Mouse (Mus musculus) G1E (cell line): Measurements from ENCODE around the gene Tmem100. TPM values are rescaled to one million over a fixed set of nuclear protein-coding genes. Genes with fewer than 3 reads are reported as not detected.

ENCODE experiments used
- ATAC-seq: 2 replicates; pipeline ENCODE4 v1.8.0; 2016; ENCODE audit warnings: mild to moderate bottlenecking; ENCODE audit not compliant: insufficient number of reproducible peaks, poor library complexity, low FRiP score, severe bottlenecking; ENCODE audit errors: extremely low read depth
- DNase-seq: peaks from one replicate; pipeline ENCODE4 v3.0.0; 2012; ENCODE audit warnings: low spot score
- H3K27me3 ChIP-seq: 2 replicates; pipeline ENCODE4 v1.6.1; 2012; ENCODE audit warnings: mild to moderate bottlenecking, low read length, inconsistent platforms; ENCODE audit not compliant: insufficient read depth
- H3K36me3 ChIP-seq: replicated peaks from 2 replicates; pipeline ENCODE3; 2012; ENCODE audit warnings: mild to moderate bottlenecking, inconsistent platforms
- H3K4me1 ChIP-seq: 2 replicates; pipeline ENCODE4 v1.6.1; 2012; ENCODE audit warnings: low read depth, low read length, inconsistent platforms, mixed read lengths; ENCODE audit not compliant: insufficient read depth
- H3K4me3 ChIP-seq: 2 replicates; pipeline ENCODE4 v1.5.1; 2012; ENCODE audit warnings: low read depth, mild to moderate bottlenecking, inconsistent platforms, low read length, moderate library complexity, mixed read lengths
- H3K9me3 ChIP-seq: replicated peaks from 2 replicates; pipeline ENCODE4 v1.6.1; 2012; ENCODE audit warnings: inconsistent platforms
- CTCF ChIP-seq: IDR thresholded peaks from 2 replicates; pipeline ENCODE4 v1.5.1; 2012; ENCODE audit warnings: low read depth, low read length, inconsistent platforms, mixed read lengths
- GATA1 ChIP-seq: IDR thresholded peaks from 2 replicates; pipeline ENCODE4 v1.6.1; 2012; ENCODE audit warnings: borderline replicate concordance, low read length, inconsistent platforms, mixed read lengths
- GATA2 ChIP-seq: IDR thresholded peaks from 2 replicates; pipeline ENCODE4 v1.6.1; 2012; ENCODE audit warnings: low read depth, low read length, inconsistent platforms, borderline replicate concordance
- POLR2AphosphoS5 ChIP-seq: IDR thresholded peaks from 2 replicates; pipeline ENCODE4 v1.6.1; 2012; ENCODE audit warnings: low read depth, low read length, inconsistent platforms; ENCODE audit not compliant: insufficient replicate concordance
- TAL1 ChIP-seq: conservative IDR thresholded peaks from 2 replicates; pipeline ENCODE4 v1.6.1; 2012; ENCODE audit warnings: low read depth, low read length, inconsistent platforms, mixed read lengths
- polyA plus RNA-seq: library from polyadenylated mRNA; stranded (reverse); fragments of >175 nt; gene quantifications from 2 replicates; pipeline ENCODE4 v1.2.3, GENCODE M21; 2012
- total RNA-seq, 2 experiments: library from RNA; stranded (forward) in 1 of 2; stranded (reverse) in 1 of 2; fragments of 200-1000 nt in 1 of 2; fragments of >200 nt in 1 of 2; fragmentation: Nextera tagmentation in 1 of 2; gene quantifications; 2 replicates each; pipeline ENCODE4 v1.2.3; 2014 to 2017

Gene Tmem100
- total and polyA plus RNA-seq, 3 experiments: 0.17 to 6.3 (median 0.87) TPM

DNA sequence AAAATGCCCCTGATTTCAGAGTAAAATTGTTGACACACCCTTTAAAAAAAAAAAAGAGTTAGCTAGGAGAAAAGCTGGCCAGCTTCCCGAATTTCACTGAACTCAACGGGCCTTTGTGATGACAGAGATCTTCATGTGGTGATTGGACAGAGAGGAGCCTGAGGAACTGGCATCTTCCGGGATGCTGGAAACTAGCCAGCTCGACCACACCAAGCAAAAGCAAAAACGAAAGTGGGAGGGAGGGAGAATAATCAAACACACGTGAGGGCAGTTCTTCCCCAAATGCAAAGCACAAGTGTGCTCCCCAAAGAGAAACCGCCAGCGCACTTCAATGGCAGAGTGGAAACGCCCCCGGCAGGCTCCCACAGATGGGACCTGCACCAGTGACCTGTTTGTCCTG is 794 bp upstream of the Tmem100 start:
- Histone ChIP-seq H3K4me3 (no peak overlapping the region), H3K27me3 (peaks cover 9% of the 10 kb centered on the region), H3K9me3 (peaks cover 25% of the 10 kb centered on the region), H3K36me3 (no peaks in the 10 kb centered on the region), H3K4me1 (peaks cover 4% of the 10 kb centered on the region)
- ATAC-seq (no peak), DNase-seq (no peak)
- TF ChIP-seq GATA1: no peak
- TF ChIP-seq CTCF: no peak
- TF ChIP-seq GATA2: no peak
- TF ChIP-seq TAL1: no peak
- TF ChIP-seq POLR2AphosphoS5: no peak

GRCm38 (mm10) chr11:90030557-90030956 is 409 bp downstream of the Tmem100 start:
- TF ChIP-seq TAL1 (no peak), CTCF (no peak), POLR2AphosphoS5 (no peak), GATA2 (no peak), GATA1 (no peak)
- H3K27me3 ChIP-seq: peaks cover 9% of the 10 kb centered on the region
- no peaks in the 10 kb centered on the region for H3K36me3 ChIP-seq
- no peak overlapping the region for H3K4me3 ChIP-seq
- ATAC-seq (peak; percentile 43; the same call in 1 of the 2 replicates), DNase-seq (no peak)
- peaks cover 12% of the 10 kb centered on the region for H3K4me1 ChIP-seq
- peaks cover 24% of the 10 kb centered on the region for H3K9me3 ChIP-seq

DNA sequence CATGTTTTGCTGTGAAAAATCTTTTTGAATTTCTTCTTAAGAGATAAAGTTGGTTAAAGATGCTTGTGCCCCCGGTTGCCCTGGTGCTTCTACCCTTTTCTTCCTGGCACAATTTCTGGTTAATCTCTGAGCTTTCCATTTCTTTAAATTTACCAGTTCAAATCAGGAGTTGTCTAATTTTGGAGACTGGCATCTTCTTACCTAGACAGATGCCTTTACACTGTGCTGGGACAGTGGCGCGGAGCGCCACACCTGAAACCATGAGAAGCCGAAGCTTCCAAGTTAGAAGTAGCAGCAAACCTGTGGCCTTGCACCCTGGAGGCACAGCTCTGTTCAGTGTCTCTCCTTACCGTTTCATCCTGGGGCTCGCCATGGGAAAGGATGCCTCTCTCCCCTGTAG is 928 bp downstream of the Tmem100 start:
- peaks cover 12% of the 10 kb centered on the region for H3K4me1 ChIP-seq
- no peak for ATAC-seq
- H3K27me3 ChIP-seq: peaks cover 9% of the 10 kb centered on the region
- no peak overlapping the region for H3K4me3 ChIP-seq
- no peak for TF ChIP-seq GATA2
- TF ChIP-seq GATA1: no peak
- no peak for TF ChIP-seq TAL1
- TF ChIP-seq POLR2AphosphoS5: no peak
- no peak for TF ChIP-seq CTCF
- H3K9me3 ChIP-seq: peaks cover 19% of the 10 kb centered on the region
- DNase-seq: no peak
- H3K36me3 ChIP-seq: no peaks in the 10 kb centered on the region

DNA sequence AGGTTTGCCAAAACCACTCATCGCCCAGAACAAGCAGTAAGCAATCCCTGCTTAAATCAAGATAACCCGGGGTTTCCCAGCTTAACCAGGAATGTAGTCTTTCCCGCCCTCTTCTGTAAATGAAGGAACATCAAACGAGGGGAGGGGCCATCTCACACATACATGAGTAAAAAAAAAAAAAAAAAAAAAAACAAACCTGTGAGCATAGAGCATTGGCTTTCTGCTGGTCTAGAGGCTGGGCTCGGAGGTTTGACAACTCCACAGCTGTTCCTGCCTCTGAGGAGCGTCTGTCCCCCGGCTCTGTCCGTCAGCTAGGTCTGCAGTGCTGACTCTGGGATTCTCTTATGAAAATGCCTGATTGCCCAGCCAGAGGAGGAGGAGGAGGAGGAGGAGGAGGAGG is 2.7 kb downstream of the Tmem100 start:
- Histone ChIP-seq H3K9me3 (peaks cover 19% of the 10 kb centered on the region), H3K4me1 (peaks cover 12% of the 10 kb centered on the region), H3K27me3 (peaks cover 9% of the 10 kb centered on the region), H3K4me3 (no peak overlapping the region), H3K36me3 (no peaks in the 10 kb centered on the region)
- TF ChIP-seq GATA2: no peak
- no peak for TF ChIP-seq POLR2AphosphoS5
- no peak for TF ChIP-seq CTCF
- no peak for TF ChIP-seq TAL1
- TF ChIP-seq GATA1: no peak
- DNase-seq (no peak), ATAC-seq (no peak)

DNA sequence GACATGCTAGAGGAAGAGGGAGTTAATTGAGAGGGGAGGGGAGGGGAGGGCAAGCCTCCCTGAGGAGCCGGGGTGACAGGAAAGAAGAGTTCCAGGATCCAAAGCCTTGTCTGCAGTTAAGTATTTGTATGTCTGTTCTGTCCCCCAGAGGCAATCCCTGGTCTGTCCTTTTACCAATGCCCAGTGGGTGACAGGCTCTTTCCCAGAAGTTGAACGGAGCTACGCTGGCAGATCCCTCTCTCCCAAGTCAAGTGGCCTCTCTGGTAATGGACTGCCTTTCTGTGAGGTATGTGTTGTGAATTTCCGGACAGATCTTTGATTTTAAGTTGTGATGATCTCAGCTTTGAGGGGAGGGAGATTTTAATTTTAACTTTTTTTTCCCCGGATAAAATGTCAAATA is 3.3 kb downstream of the Tmem100 start:
- no peak overlapping the region for H3K4me3 ChIP-seq
- DNase-seq (no peak), ATAC-seq (no peak)
- no peaks in the 10 kb centered on the region for H3K36me3 ChIP-seq
- TF ChIP-seq CTCF (no peak), GATA2 (no peak), TAL1 (no peak), POLR2AphosphoS5 (no peak), GATA1 (no peak)
- peaks cover 14% of the 10 kb centered on the region for H3K4me1 ChIP-seq
- H3K9me3 ChIP-seq: peaks cover 17% of the 10 kb centered on the region
- peaks cover 9% of the 10 kb centered on the region for H3K27me3 ChIP-seq

GRCm38 (mm10) chr11:90034646-90035045 is 4.5 kb downstream of the Tmem100 start:
- ATAC-seq: no peak
- peaks cover 17% of the 10 kb centered on the region for H3K9me3 ChIP-seq
- no peak for DNase-seq

More at GRCm38 (mm10) chr11:90034646-90035045, 4.5 kb downstream of the Tmem100 start:
- Histone ChIP-seq H3K36me3 (no peaks in the 10 kb centered on the region), H3K27me3 (peaks cover 9% of the 10 kb centered on the region), H3K4me1 (peaks cover 16% of the 10 kb centered on the region), H3K4me3 (no peak overlapping the region)
- TF ChIP-seq GATA1 (no peak), POLR2AphosphoS5 (no peak), CTCF (no peak), TAL1 (no peak), GATA2 (no peak)
